Mouse (Mus musculus): ENCODE results near the gene Cox6a2. TPM values are rescaled to one million over a fixed set of nuclear protein-coding genes. Genes with fewer than 3 reads are reported as not detected.

Gene Cox6a2
- not detected for polyA plus RNA-seq (2014; fragmentation: Illumina TruSeq; extraction: RNeasy Lipid Tissue Mini Kit (QIAGEN cat#74804); ENCODE audit: low replicate concordance)

DNA sequence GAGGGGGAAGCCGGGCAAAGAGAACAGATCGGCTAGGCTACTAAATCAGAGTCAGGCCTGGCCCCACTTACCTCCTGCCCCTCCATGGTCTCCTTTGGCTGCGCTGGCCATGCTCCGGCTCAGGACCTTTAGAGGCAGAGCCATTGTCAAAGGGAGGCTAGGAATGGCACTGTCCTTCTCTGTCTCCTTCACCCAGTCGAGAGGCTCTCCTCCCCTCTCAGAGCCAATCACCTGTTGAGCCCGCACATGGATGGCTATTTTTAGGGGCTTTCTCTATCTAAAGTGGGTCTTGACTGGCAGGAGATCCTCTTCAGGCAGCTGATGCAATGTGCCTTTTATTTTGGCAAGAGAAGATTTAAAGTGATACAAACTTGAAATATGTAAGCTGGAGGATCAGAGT lies at the start of gene Cox6a2:
Cox6a2 (minus strand) TSS at position 236 of the 400 bp plus-strand sequence.

GRCm38 (mm10) chr7:128246496-128247391 lies 40.6 kb upstream of the Cox6a2 start, which contains the start of gene Tgfb1i1:
Gene Tgfb1i1 (plus strand): TSS chr7:128246812.

DNA sequence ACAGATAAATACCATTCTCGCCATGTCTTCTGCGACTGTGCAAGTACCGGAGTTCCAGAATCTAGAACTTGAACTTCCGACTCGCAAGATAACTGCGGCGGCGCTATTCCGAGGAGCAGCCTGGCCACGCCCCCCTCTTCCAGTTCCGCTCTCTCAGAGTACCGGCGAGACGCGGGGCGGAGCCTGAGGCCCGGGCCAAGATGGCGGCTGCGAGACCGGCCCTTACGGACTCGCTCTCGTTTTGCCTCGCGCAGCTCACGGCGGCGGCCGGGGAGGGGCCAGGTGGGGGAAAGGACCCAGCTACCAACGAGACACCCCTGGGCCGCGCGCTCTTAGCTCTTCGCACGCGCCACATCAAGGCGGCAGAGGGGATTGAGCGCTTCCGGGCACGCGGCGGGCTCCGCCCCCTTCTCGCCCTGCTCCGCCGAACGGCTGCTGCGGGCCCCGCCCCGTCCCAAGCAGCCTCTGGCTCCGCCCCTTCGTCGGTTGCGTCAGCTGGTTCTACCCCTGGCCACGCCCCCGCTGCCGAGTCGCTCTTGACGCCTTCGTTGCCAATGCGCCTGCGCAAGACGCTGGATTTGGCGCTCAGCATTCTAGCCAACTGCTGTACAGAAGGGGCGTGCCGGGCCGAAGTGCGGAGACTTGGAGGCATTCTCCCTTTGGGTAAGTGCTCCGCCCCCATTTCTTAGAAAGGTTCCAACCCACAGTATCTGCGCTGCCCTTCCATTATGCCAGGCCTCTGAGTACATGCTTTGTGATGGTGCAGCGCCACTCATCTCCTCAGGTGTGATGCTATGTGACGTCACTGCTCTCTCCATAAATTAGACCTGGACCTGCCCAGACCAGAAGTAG lies 32.0 kb upstream of the Cox6a2 start, which contains the start of gene 9130023H24Rik:
9130023H24Rik (minus strand) TSS at position 105 of the 852 bp plus-strand sequence.

DNA sequence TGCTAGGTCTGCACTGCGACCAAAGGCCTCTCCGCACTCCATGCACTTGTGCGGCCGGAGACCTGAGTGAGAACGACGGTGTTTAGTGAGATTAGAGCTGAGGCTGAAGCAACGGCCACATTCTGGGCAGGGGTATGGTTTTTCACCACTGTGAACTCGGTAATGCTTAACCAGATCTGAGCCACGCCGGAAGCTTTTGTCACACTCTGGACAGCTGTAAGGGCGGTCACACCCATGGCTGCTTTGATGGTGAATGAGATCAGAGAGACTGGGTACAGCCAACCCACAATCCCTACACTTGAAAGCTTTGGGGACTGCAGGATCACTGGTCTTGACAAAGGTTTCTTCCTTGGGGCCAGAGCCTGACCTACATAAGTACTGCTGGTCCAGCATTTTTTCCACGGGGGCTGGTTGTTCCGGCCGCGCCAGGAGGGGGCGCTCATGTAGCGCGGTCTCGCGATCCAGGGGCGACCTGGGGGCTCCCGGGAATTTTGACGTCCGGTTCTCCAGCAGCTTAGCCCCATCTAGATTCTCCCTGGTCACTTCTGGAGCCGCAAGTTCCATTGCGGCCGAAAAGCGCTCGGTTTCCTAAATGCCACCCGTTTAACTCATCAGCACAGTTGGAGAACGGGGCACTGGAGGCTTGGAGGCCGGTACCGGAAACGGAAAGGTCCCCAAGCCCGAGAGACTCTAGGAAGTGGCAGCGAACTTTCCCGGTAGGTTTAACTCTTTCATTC lies 30.8 kb upstream of the Cox6a2 start, which contains the start of gene Armc5:
Armc5 (plus strand) TSS at position 487 of the 737 bp plus-strand sequence.

Other genes with a start within 250 kb of the Cox6a2 start
- 567 TPM for gene Fus, start 238.9 kb downstream of the Cox6a2 start, polyA plus RNA-seq (2014; fragmentation: Illumina TruSeq; extraction: RNeasy Lipid Tissue Mini Kit (QIAGEN cat#74804); ENCODE audit: low replicate concordance)
- 89.0 TPM for gene Pycard, start 212.5 kb downstream of the Cox6a2 start, polyA plus RNA-seq (2014; fragmentation: Illumina TruSeq; extraction: RNeasy Lipid Tissue Mini Kit (QIAGEN cat#74804); ENCODE audit: low replicate concordance)
- not detected for gene Trim72, start 202.4 kb downstream of the Cox6a2 start, polyA plus RNA-seq (2014; fragmentation: Illumina TruSeq; extraction: RNeasy Lipid Tissue Mini Kit (QIAGEN cat#74804); ENCODE audit: low replicate concordance)
- gene Itgam, start 143.7 kb downstream of the Cox6a2 start, polyA plus RNA-seq (2014; fragmentation: Illumina TruSeq; extraction: RNeasy Lipid Tissue Mini Kit (QIAGEN cat#74804); ENCODE audit: low replicate concordance), result 7.9 TPM
- not detected for gene Gm49368, start 143.7 kb downstream of the Cox6a2 start, polyA plus RNA-seq (2014; fragmentation: Illumina TruSeq; extraction: RNeasy Lipid Tissue Mini Kit (QIAGEN cat#74804); ENCODE audit: low replicate concordance)
- gene Itgax, start 76.8 kb downstream of the Cox6a2 start, polyA plus RNA-seq (2014; fragmentation: Illumina TruSeq; extraction: RNeasy Lipid Tissue Mini Kit (QIAGEN cat#74804); ENCODE audit: low replicate concordance), result 9.9 TPM
- 0.56 TPM for gene Itgad, start 52.0 kb downstream of the Cox6a2 start, polyA plus RNA-seq (2014; fragmentation: Illumina TruSeq; extraction: RNeasy Lipid Tissue Mini Kit (QIAGEN cat#74804); ENCODE audit: low replicate concordance)
- 0.19 TPM for gene Armc5, start 31.0 kb upstream of the Cox6a2 start, polyA plus RNA-seq (2014; fragmentation: Illumina TruSeq; extraction: RNeasy Lipid Tissue Mini Kit (QIAGEN cat#74804); ENCODE audit: low replicate concordance)
- gene 9130023H24Rik, start 31.6 kb upstream of the Cox6a2 start, polyA plus RNA-seq (2014; fragmentation: Illumina TruSeq; extraction: RNeasy Lipid Tissue Mini Kit (QIAGEN cat#74804); ENCODE audit: low replicate concordance), result 3.6 TPM
- 5.0 TPM for gene Tgfb1i1, start 40.4 kb upstream of the Cox6a2 start, polyA plus RNA-seq (2014; fragmentation: Illumina TruSeq; extraction: RNeasy Lipid Tissue Mini Kit (QIAGEN cat#74804); ENCODE audit: low replicate concordance)
- gene Slc5a2, start 59.3 kb upstream of the Cox6a2 start, polyA plus RNA-seq (2014; fragmentation: Illumina TruSeq; extraction: RNeasy Lipid Tissue Mini Kit (QIAGEN cat#74804); ENCODE audit: low replicate concordance), result not detected
- gene BC017158, start 91.8 kb upstream of the Cox6a2 start, polyA plus RNA-seq (2014; fragmentation: Illumina TruSeq; extraction: RNeasy Lipid Tissue Mini Kit (QIAGEN cat#74804); ENCODE audit: low replicate concordance), result 9.7 TPM
- gene Rgs10, start 212.4 kb upstream of the Cox6a2 start, polyA plus RNA-seq (2014; fragmentation: Illumina TruSeq; extraction: RNeasy Lipid Tissue Mini Kit (QIAGEN cat#74804); ENCODE audit: low replicate concordance), result 24.6 TPM

All from small intestine, adult 10 weeks (tissue).